In the genomic region with DNA sequence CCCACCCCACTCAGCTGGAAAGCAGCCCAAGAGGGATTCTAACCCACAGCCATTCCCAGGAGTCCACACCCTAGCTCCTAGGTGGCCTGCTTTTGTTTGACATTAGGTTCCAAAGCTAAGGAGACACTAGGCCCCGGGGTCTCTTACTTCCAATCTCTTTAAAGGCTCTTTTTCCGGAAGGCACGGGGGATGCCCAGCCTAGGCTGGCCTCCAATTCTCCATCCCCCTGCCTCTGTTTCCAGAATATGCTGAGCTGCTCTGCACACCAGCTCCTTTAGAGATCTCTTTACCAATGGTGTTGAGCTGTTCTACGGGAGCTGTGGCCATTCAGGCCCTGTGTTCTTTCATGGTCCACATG, we compare ENCODE assay signal across 9 mouse cellular contexts. TPM values are rescaled to one million over a fixed set of nuclear protein-coding genes. Genes with fewer than 3 reads are reported as not detected.
DNase-seq lines count a peak whose midpoint lies in the region; TF ChIP-seq lines count a peak whose summit lies in the region.
"Had no signal": no experiment of that assay in that cellular context is flagged by ENCODE, and none has a peak within 500 bp of the region (broad histone marks: within the 10 kb centered on the region; RNA-seq: fewer than 3 reads in every experiment).

No protein-coding gene starts in this region.

- 79% methylated on average over 4 of the region's 4 CpGs for WGBS in heart, embryonic 10.5 days
- WGBS in hindbrain, embryonic 10.5 days, result 62% methylated on average over 4 of the region's 4 CpGs
- WGBS in midbrain, embryonic 10.5 days, result 68% methylated on average over 4 of the region's 4 CpGs

- DNase-seq in heart, embryonic 10.5 days (ENCODE audit: low spot score), result no peak
- DNase-seq in heart, adult 9 months (ENCODE audit: low spot score in 2 of 2), result no peak
- DNase-seq in hindbrain, embryonic 10.5 days (ENCODE audit: low spot score), result no peak
- no peak for DNase-seq in midbrain, embryonic 10.5 days (ENCODE audit: low spot score)
- no peak for DNase-seq in embryo, embryonic 11 days
- no peak for DNase-seq in left cerebral cortex, postnatal 36 days (ENCODE audit: low spot score in 2 of 2)
- no peak for DNase-seq in lung, postnatal 10 days
- DNase-seq: left cerebral cortex, postnatal 4 days had no signal

- H3K27ac ChIP-seq in heart, embryonic 10.5 days, result peak overlapping the region; percentile 89; the same call in 1 of the 2 replicates
- peak overlapping the region; percentile 68 for H3K27ac ChIP-seq in ES-Bruce4 (ENCODE audit: insufficient read depth, low read length)
- peak overlapping the region; percentile 92 for H3K27ac ChIP-seq in hindbrain, embryonic 10.5 days
- peak overlapping the region; percentile 86 for H3K27ac ChIP-seq in midbrain, embryonic 10.5 days (replicated peaks)

- no peak for TF ChIP-seq CTCF in ES-Bruce4 (IDR thresholded peaks at IDR 0.05; ENCODE audit: low read depth, low read length)

- intact Hi-C loops in left cerebral cortex, postnatal 36 days (cut with DNase I), result no loop called here

- peaks cover 42% of the 10 kb centered on the region for H3K4me1 ChIP-seq in heart, embryonic 10.5 days
- peaks cover 2% of the 10 kb centered on the region for H3K4me1 ChIP-seq in ES-Bruce4 (ENCODE audit: control insufficient read depth, insufficient read depth, low read length)
- H3K4me1 ChIP-seq in hindbrain, embryonic 10.5 days (replicated peaks), result peaks cover 82% of the 10 kb centered on the region
- H3K4me1 ChIP-seq in midbrain, embryonic 10.5 days, result peaks cover 84% of the 10 kb centered on the region

- peak overlapping the region; percentile 66; the same call in 1 of the 2 replicates for H3K9ac ChIP-seq in ES-Bruce4 (ENCODE audit: low read depth, poor library complexity, severe bottlenecking)

- TF ChIP-seq POLR2A in ES-Bruce4 (IDR thresholded peaks at IDR 0.05; ENCODE audit: insufficient read depth, low read length), result no peak

- H3K36me3 ChIP-seq in heart, embryonic 10.5 days, result 0 out of 2 replicates have a peak, but pooled peaks cover 3% of the 10 kb centered on the region
- no peaks in the 10 kb centered on the region for H3K36me3 ChIP-seq in ES-Bruce4 (ENCODE audit: control insufficient read depth, insufficient read depth, low read length, poor library complexity, severe bottlenecking)
- H3K36me3 ChIP-seq in hindbrain, embryonic 10.5 days, result peaks cover 36% of the 10 kb centered on the region
- peaks cover 33% of the 10 kb centered on the region for H3K36me3 ChIP-seq in midbrain, embryonic 10.5 days

- H3K9me3 ChIP-seq in heart, embryonic 10.5 days, result no peaks in the 10 kb centered on the region
- H3K9me3 ChIP-seq in ES-Bruce4 (replicated peaks; ENCODE audit: control insufficient read depth, insufficient read depth, low read length, poor library complexity, severe bottlenecking), result no peaks in the 10 kb centered on the region
- no peaks in the 10 kb centered on the region for H3K9me3 ChIP-seq in hindbrain, embryonic 10.5 days
- no peaks in the 10 kb centered on the region for H3K9me3 ChIP-seq in midbrain, embryonic 10.5 days (replicated peaks)

- H3K27me3 ChIP-seq in heart, embryonic 10.5 days (ENCODE audit: insufficient read depth, poor library complexity, severe bottlenecking), result peaks cover 17% of the 10 kb centered on the region
- H3K27me3 ChIP-seq in ES-Bruce4 (ENCODE audit: control insufficient read depth, insufficient read depth, low read length, poor library complexity, severe bottlenecking), result no peaks in the 10 kb centered on the region
- H3K27me3 ChIP-seq in hindbrain, embryonic 10.5 days (ENCODE audit: insufficient read depth, poor library complexity, severe bottlenecking), result no peaks in the 10 kb centered on the region
- H3K27me3 ChIP-seq in midbrain, embryonic 10.5 days (ENCODE audit: low read depth, poor library complexity, severe bottlenecking), result 0 out of 2 replicates have a peak, but pooled peaks cover 7% of the 10 kb centered on the region

- peak; percentile 78 for TF ChIP-seq EP300 in ES-Bruce4 (IDR thresholded peaks at IDR 0.05; ENCODE audit: insufficient read depth, low read depth, low read length)

- peak overlapping the region; percentile 81 for H3K4me3 ChIP-seq in heart, embryonic 10.5 days
- H3K4me3 ChIP-seq in ES-Bruce4 (ENCODE audit: low read depth, low read length), result peak overlapping the region; percentile 89
- H3K4me3 ChIP-seq in hindbrain, embryonic 10.5 days, result peak overlapping the region; percentile 81
- H3K4me3 ChIP-seq in midbrain, embryonic 10.5 days, result peak overlapping the region; percentile 69

RNA-seq across cellular contexts. Expression of gene Cotl1, which starts 1.4 kb away (rescaled TPM):
- polyA plus RNA-seq in heart, embryonic 10.5 days (2016; fragmentation: Nextera tagmentation; extraction: Ambion mirVana), result 55.7 and 62.0 TPM in 2 replicates
- polyA plus RNA-seq in ES-Bruce4 (2011; ENCODE audit: insufficient read depth, insufficient read length, low read depth, missing spikeins), result 106 and 111 TPM in 2 replicates
- polyA plus RNA-seq in hindbrain, embryonic 10.5 days (2016; fragmentation: Nextera tagmentation; extraction: Ambion mirVana), result 273 and 545 TPM in 2 replicates
- 150 and 197 TPM in 2 replicates for polyA plus RNA-seq in midbrain, embryonic 10.5 days (2016; fragmentation: Nextera tagmentation; extraction: Ambion mirVana)
- total RNA-seq in left cerebral cortex, postnatal 36 days (2021), result 10 to 100 TPM; 56.9 to 57.0 TPM

RNA-seq across cellular contexts. Expression of gene Klhl36, which starts 23.1 kb away (rescaled TPM):
- 9.6 and 10.1 TPM in 2 replicates for polyA plus RNA-seq in heart, embryonic 10.5 days (2016; fragmentation: Nextera tagmentation; extraction: Ambion mirVana)
- polyA plus RNA-seq in ES-Bruce4 (2011; ENCODE audit: insufficient read depth, insufficient read length, low read depth, missing spikeins), result 3.0 and 3.2 TPM in 2 replicates
- polyA plus RNA-seq in hindbrain, embryonic 10.5 days (2016; fragmentation: Nextera tagmentation; extraction: Ambion mirVana), result 10.7 and 11.9 TPM in 2 replicates
- polyA plus RNA-seq in midbrain, embryonic 10.5 days (2016; fragmentation: Nextera tagmentation; extraction: Ambion mirVana), result 12.8 and 13.0 TPM in 2 replicates
- total RNA-seq in left cerebral cortex, postnatal 36 days (2021), result 1 to 10 TPM; 6.9 to 7.5 TPM
